In genomic region chr10:82354083-82355010, GRCm38 (mm10) we compare ENCODE assay signal across 8 mouse cellular contexts. TPM values are rescaled to one million over a fixed set of nuclear protein-coding genes. Genes with fewer than 3 reads are reported as not detected.
DNase-seq lines count a peak whose midpoint lies in the region; ATAC-seq and TF ChIP-seq lines count a peak whose summit lies in the region.

Gene Gm4924 (plus strand): TSS chr10:82354255.

- no peaks in the 10 kb centered on the region for H3K9me3 ChIP-seq in E14TG2a.4 (ENCODE audit: low read length)
- peaks cover 31% of the 10 kb centered on the region for H3K9me3 ChIP-seq in forebrain, embryonic 13.5 days (replicated peaks)
- 0 out of 2 replicates have a peak, but pooled peaks cover 2% of the 10 kb centered on the region for H3K9me3 ChIP-seq in liver, postnatal 0 days (ENCODE audit: low read length)
- H3K9me3 ChIP-seq in neural tube, embryonic 14.5 days (ENCODE audit: control insufficient read depth, low read length) = peaks cover 6% of the 10 kb centered on the region; the same call in 1 of the 2 replicates

- intact Hi-C loops in heart, postnatal 10 days (cut with DNase I) = loop anchor here (10.0 kb wide), 1 partner anchor 180 kb away; no protein-coding TSS in a partner anchor

- H3K4me2 ChIP-seq in forebrain, embryonic 13.5 days = peak within 1 kb of the TSS; percentile 58
- peak within 1 kb of the TSS; percentile 70 for H3K4me2 ChIP-seq in liver, postnatal 0 days (ENCODE audit: low read depth, low read length)
- H3K4me2 ChIP-seq in neural tube, embryonic 14.5 days (ENCODE audit: low read depth, low read length) = peak within 1 kb of the TSS; percentile 38

- H3K9ac ChIP-seq in forebrain, embryonic 13.5 days = peak within 1 kb of the TSS; percentile 82
- H3K9ac ChIP-seq in liver, postnatal 0 days (replicated peaks) = peak within 1 kb of the TSS; percentile 62
- peak within 1 kb of the TSS; percentile 83 for H3K9ac ChIP-seq in neural tube, embryonic 14.5 days (replicated peaks; ENCODE audit: low read depth, low read length)

- peak within 1 kb of the TSS; percentile 90 for H3K4me3 ChIP-seq in E14TG2a.4 (replicated peaks; ENCODE audit: low read length)
- H3K4me3 ChIP-seq in forebrain, embryonic 13.5 days = peak within 1 kb of the TSS; percentile 66
- H3K4me3 ChIP-seq in liver, postnatal 0 days (ENCODE audit: low read depth, low read length) = peak within 1 kb of the TSS; percentile 62
- H3K4me3 ChIP-seq in neural tube, embryonic 14.5 days (ENCODE audit: low read depth, low read length) = peak within 1 kb of the TSS; percentile 64

- H3K36me3 ChIP-seq in E14TG2a.4 (ENCODE audit: insufficient read depth, low read length) = peaks cover 7% of the 10 kb centered on the region; the same call in 1 of the 2 replicates
- H3K36me3 ChIP-seq in forebrain, embryonic 13.5 days (ENCODE audit: poor library complexity, severe bottlenecking) = peaks cover 22% of the 10 kb centered on the region
- no peaks in the 10 kb centered on the region for H3K36me3 ChIP-seq in liver, postnatal 0 days (replicated peaks; ENCODE audit: insufficient read depth, low read length)
- H3K36me3 ChIP-seq in neural tube, embryonic 14.5 days (ENCODE audit: control insufficient read depth, insufficient read depth, low read length) = no peaks in the 10 kb centered on the region

- peaks cover 40% of the 10 kb centered on the region for H3K4me1 ChIP-seq in E14TG2a.4 (replicated peaks; ENCODE audit: low read depth, low read length)
- H3K4me1 ChIP-seq in forebrain, embryonic 13.5 days = no peaks in the 10 kb centered on the region
- 0 out of 2 replicates have a peak, but pooled peaks cover 3% of the 10 kb centered on the region for H3K4me1 ChIP-seq in liver, postnatal 0 days (ENCODE audit: insufficient read depth)
- no peaks in the 10 kb centered on the region for H3K4me1 ChIP-seq in neural tube, embryonic 14.5 days (ENCODE audit: control insufficient read depth, insufficient read depth, low read length)

- no peak for TF ChIP-seq CTCF in E14TG2a.4 (conservative IDR thresholded peaks at IDR 0.05; ENCODE audit: low read length)
- no peak for TF ChIP-seq CTCF in liver, postnatal 0 days (IDR thresholded peaks at IDR 0.05; ENCODE audit: low read depth)

- TF ChIP-seq EP300 in liver, postnatal 0 days (IDR thresholded peaks at IDR 0.05; ENCODE audit: low read depth) = no peak

- no peaks in the 10 kb centered on the region for H3K27me3 ChIP-seq in E14TG2a.4 (ENCODE audit: insufficient read depth, low read length)
- H3K27me3 ChIP-seq in forebrain, embryonic 13.5 days = no peaks in the 10 kb centered on the region
- H3K27me3 ChIP-seq in liver, postnatal 0 days (ENCODE audit: insufficient read depth, low read length) = no peaks in the 10 kb centered on the region
- no peaks in the 10 kb centered on the region for H3K27me3 ChIP-seq in neural tube, embryonic 14.5 days (ENCODE audit: control insufficient read depth, insufficient read depth, low read length)

- ATAC-seq in forebrain, embryonic 13.5 days = peak; percentile 100
- peak; percentile 97 for ATAC-seq in liver, postnatal 0 days
- peak; percentile 100 for ATAC-seq in neural tube, embryonic 14.5 days (ENCODE audit: low read depth)

- DNase-seq in c-Kit-positive CD71-positive TER-119-negative erythroid progenitor cells, embryonic 14.5 days (ENCODE audit: low read depth) = peak; percentile 71
- peak; percentile 86 to 91 for DNase-seq in heart, postnatal 10 days
- peak; percentile 76 for DNase-seq in large intestine, adult 2 months (ENCODE audit: low read depth, low spot score)
- peak; percentile 69 for DNase-seq in liver, postnatal 0 days
- DNase-seq in testis, postnatal 10 days (ENCODE audit: low spot score) = peak; percentile 84

- 4% methylated on average over 34 of the region's 34 CpGs for WGBS in forebrain, embryonic 13.5 days
- 3% methylated on average over 34 of the region's 34 CpGs for WGBS in large intestine, adult 2 months
- WGBS in liver, postnatal 0 days (ENCODE audit: insufficient replicate concordance) = 6% methylated on average over 34 of the region's 34 CpGs
- WGBS in neural tube, embryonic 14.5 days = 5% methylated on average over 34 of the region's 34 CpGs

- peak within 1 kb of the TSS; percentile 98 for H3K27ac ChIP-seq in forebrain, embryonic 13.5 days
- peak within 1 kb of the TSS; percentile 56; the same call in 1 of the 2 replicates for H3K27ac ChIP-seq in liver, postnatal 0 days (ENCODE audit: low read depth)
- peak within 1 kb of the TSS; percentile 98 for H3K27ac ChIP-seq in neural tube, embryonic 14.5 days (ENCODE audit: low read depth, low read length)

RNA-seq across cellular contexts. Expression of gene Gm4924, which starts in this region (rescaled TPM):
- 12.4 and 13.2 TPM in 2 replicates for polyA plus RNA-seq in forebrain, embryonic 13.5 days (2015; fragmentation: Nextera tagmentation; extraction: Ambion mirVana)
- total RNA-seq in heart, postnatal 10 days (2021) = 1 to 10 TPM; 3.9 to 4.1 TPM
- 0.12 and 0.37 TPM in 2 replicates for polyA plus RNA-seq in large intestine, adult 2 months (2012; rRNA removed)
- 0.72 and 1.1 TPM in 2 replicates for polyA plus RNA-seq in liver, postnatal 0 days (2015; fragmentation: Nextera tagmentation; extraction: Ambion mirVana)
- polyA plus RNA-seq in neural tube, embryonic 14.5 days (2014; fragmentation: Nextera tagmentation; extraction: Ambion mirVana) = 16.9 and 20.3 TPM in 2 replicates

Comparison
In these comparisons a context has a peak if more than half of its experiments do, and no peak if none do; other contexts are left out.
1. Peak in every context shown above with its lines: DNase-seq, ATAC-seq, H3K4me3 ChIP-seq and H3K27ac ChIP-seq.
2. Peak in DNase-seq in large intestine, adult 2 months; RNA of the gene not detected or under 1 TPM.